Mouse (Mus musculus) brain, adult 10 weeks (tissue): ENCODE data around the gene Trnp1. TPM values are rescaled to one million over a fixed set of nuclear protein-coding genes. Genes with fewer than 3 reads are reported as not detected.

Experiments used
- polyA plus RNA-seq: library from polyadenylated mRNA; stranded (reverse); fragments of 350-450 nt; fragmentation: Illumina TruSeq; extraction: RNeasy Lipid Tissue Mini Kit (QIAGEN cat#74804); gene quantifications from one replicate; pipeline ENCODE4 v1.2.3, GENCODE M21; 2015; ENCODE audit warnings: low read depth, low replicate concordance

Gene Trnp1
- polyA plus RNA-seq, result 286 TPM

DNA sequence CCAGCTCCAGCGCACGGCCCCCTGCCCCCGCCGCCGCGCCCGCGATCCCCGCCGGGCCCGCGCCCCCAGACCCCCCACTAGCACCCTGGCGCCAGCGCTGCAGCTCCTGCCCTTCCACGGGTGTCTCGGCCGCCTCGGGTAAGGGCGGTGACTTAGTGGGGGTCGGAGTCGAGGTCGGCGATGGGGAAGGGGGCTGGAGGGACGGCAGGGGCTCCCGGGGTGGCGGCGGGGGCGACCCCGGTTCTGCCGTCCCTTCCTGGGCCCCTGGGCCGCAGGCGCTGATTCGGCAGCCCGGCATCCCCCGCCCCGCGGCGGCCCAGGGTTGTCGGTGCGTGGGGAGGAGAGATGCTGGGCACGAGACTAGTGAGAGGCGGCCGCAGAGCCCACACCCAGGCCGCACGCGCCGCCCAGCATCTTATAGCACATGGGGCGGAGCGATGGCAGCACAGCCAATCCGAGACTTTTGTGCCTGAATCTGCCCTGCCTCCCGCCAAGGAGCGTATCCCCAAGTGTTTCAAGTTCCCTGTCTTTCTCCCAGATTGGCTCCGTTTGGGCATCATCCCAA is at the start of gene Trnp1:
Gene Trnp1, minus strand, starts transcription at position 391 of the 565 bp plus-strand sequence.

DNA sequence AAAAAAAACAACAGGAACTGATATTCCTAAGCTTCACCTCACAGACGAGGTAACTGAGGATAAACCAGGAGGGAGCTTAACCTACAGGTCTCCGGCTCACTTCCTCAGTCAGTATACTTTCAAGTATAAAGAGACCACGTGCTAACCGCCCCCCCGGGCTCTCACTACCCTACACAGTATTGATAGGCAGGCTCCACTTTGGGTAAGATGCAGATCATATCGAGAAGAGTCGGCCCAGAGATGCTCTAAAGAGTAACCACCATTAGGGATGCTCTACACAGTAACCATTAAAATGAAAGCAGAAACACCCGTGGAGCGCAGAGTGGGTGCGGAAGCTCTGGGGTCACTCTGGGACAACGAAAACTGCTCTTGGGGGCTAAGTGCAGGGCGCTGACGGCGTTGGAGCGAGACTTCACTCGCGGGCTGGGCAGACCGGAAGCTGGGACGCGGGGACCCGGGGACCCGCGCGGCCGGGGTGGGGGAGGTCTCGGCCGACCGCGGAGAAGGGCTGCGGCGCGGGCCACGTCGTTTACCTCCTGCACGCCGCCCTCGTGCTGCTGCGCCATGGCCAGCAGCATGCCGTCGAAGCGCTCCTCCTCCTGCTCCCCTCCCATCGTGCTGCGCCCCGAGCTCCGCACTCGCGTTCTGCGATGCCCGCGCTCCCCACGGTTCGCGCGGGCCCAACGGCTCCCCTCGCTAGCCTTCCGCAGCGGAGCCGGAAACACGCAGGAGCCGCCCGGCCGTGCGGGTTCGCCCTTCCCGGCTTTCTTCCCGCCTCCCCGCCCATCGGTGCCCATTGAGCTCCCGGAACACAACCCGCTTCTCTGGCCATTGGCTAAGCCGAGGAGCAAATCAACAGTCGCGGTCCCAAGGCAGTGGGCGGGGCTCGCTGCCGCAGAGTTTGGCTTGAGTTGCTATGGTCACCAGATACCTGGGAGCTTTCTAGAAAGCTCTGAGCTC is 47.2 kb upstream of the Trnp1 start, which contains the start of gene Nudc:
Gene Nudc, minus strand, starts transcription at position 725 of the 960 bp plus-strand sequence.

DNA sequence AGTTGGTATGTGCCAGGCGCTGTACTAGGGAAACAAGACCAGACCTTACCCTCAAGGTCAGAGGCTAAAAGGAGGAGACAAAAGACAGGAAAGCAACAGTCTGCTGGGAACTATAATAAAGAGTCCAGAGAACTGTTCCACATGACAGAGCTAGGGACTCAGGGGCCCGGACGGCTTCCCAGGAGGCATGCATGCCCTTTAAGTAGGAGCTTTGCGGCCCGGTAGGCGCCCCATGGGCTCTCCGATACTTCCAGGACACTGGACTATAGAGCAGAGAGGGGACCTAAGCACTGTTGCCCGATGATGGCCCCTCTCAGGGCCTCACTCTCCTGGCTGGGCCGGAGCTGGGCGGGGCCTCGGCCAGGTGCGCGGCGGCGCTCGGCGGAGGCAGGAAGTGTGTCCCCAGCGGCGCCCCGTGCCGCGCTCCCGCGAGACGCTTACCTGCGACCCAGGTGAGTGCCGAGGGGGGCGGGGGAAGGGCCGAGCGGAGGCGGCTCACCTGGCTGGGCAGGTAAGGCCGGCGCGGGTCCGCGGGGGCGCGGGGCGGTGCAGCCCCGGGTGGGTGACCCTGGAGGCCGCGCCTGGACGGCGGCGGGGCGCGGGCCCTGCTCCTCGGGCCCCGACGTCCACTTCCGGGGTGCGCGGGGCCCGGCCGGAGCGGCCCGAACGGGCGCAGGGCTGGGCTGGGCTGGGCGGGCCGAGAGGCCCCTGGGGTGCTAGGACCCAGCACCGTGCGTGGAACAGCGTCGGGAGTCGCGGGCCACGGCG is 20.4 kb upstream of the Trnp1 start, which contains the start of gene Kdf1:
Gene Kdf1, plus strand, starts transcription at position 363 of the 768 bp plus-strand sequence.

DNA sequence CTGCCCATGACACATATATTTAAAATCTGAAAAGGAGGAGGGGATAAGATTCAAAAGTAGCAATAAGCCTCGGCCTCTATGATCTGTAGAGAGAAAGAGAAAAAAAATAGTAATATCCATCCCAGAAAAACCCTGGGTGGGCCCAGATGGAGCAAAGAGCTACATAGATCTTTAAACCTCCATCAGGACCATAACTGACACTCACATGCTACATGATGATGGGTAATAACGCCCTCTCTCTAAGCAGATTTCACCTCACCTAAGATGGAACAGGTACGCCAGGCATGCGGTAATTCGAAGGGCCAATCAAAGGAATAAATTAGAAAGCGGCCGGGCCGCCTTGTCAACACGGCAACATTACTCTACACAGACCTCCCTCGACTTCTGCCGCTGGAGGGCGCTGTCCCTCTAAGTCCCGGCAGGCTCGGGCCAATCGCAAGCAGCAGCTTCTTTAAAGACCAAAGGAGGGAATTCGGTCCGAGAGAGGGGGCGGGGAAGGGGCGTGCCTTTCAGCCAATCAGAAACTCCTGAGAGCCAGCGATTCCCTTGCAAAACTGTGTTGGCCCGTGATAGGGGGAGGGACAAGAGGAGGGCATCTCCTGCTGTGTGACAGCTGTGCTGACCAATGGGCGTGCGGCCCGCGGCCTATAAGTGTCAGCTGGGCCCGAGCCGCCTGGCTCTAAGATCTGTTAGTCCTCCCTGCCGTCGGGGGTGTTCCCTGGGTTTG is 18.7 kb downstream of the Trnp1 start, which contains the start of gene Tent5b:
Gene Tent5b, plus strand, starts transcription at position 675 of the 727 bp plus-strand sequence.

Other genes starting within 250 kb of the Trnp1 start
- gene Sytl1, start 235.4 kb downstream of the Trnp1 start, polyA plus RNA-seq, result 1.5 TPM
- 134 TPM for gene Tmem222, start 220.8 kb downstream of the Trnp1 start, polyA plus RNA-seq
- 36.3 TPM for gene Wdtc1, start 145.1 kb downstream of the Trnp1 start, polyA plus RNA-seq
- gene Slc9a1, start 128.8 kb downstream of the Trnp1 start, polyA plus RNA-seq, result 30.9 TPM
- not detected for gene Tent5b, start 18.4 kb downstream of the Trnp1 start, polyA plus RNA-seq
- 0.27 TPM for gene Kdf1, start 20.4 kb upstream of the Trnp1 start, polyA plus RNA-seq
- gene Nudc, start 47.4 kb upstream of the Trnp1 start, polyA plus RNA-seq, result 177 TPM
- not detected for gene Nr0b2, start 54.8 kb upstream of the Trnp1 start, polyA plus RNA-seq
- 7.6 TPM for gene Gpatch3, start 76.2 kb upstream of the Trnp1 start, polyA plus RNA-seq
- 11.5 TPM for gene Gpn2, start 85.8 kb upstream of the Trnp1 start, polyA plus RNA-seq
- 1.0 TPM for gene Sfn, start 103.6 kb upstream of the Trnp1 start, polyA plus RNA-seq
- gene Zdhhc18, start 151.6 kb upstream of the Trnp1 start, polyA plus RNA-seq, result 37.2 TPM
- gene Pigv, start 174.1 kb upstream of the Trnp1 start, polyA plus RNA-seq, result 6.7 TPM